Mouse (Mus musculus) limb, embryonic 11.5 days (tissue): ENCODE measurements around the gene Vkorc1. TPM values are rescaled to one million over a fixed set of nuclear protein-coding genes. Genes with fewer than 3 reads are reported as not detected.
"Not testable (repeated sequence)": the region's sequence is repeated elsewhere in the genome, so short reads cannot be mapped to it uniquely, and the experiment has no call there.

ENCODE experiments used
- ATAC-seq: fragments of 200-750 bp; cut with Nextera tagmentation; 2 replicates; pipeline ENCODE4 v1.8.0; 2017; ENCODE audit warnings: low read depth; ENCODE audit not compliant: insufficient number of reproducible peaks, low FRiP score, low TSS enrichment
- DNase-seq: peaks from one replicate; pipeline ENCODE4 v3.0.0-alpha.2; 2015; ENCODE audit warnings: low spot score
- H3K27ac ChIP-seq: fragments of 300-500 bp; sonication (generic); replicated peaks from 2 replicates; pipeline ENCODE4 v1.5.1; 2014; ENCODE audit warnings: low read depth, mild to moderate bottlenecking, low read length
- H3K27me3 ChIP-seq: fragments of 300-500 bp; sonication (generic); 2 replicates; pipeline ENCODE4 v1.6.1; 2014; ENCODE audit warnings: mild to moderate bottlenecking, low read length, mixed read lengths; ENCODE audit not compliant: control insufficient read depth, insufficient read depth
- H3K36me3 ChIP-seq: fragments of 300-500 bp; sonication (generic); 2 replicates; pipeline ENCODE4 v1.6.1; 2014; ENCODE audit warnings: mild to moderate bottlenecking, low read length, moderate library complexity, mixed read lengths; ENCODE audit not compliant: control insufficient read depth, insufficient read depth
- H3K4me1 ChIP-seq: fragments of 300-500 bp; sonication (generic); 2 replicates; pipeline ENCODE4 v1.6.1; 2014; ENCODE audit warnings: low read length, mixed read lengths; ENCODE audit not compliant: control insufficient read depth, insufficient read depth
- H3K4me2 ChIP-seq: fragments of 300-500 bp; sonication (generic); 2 replicates; pipeline ENCODE4 v1.6.1; 2014; ENCODE audit warnings: low read depth, mild to moderate bottlenecking, moderate library complexity; ENCODE audit not compliant: severe bottlenecking
- H3K4me3 ChIP-seq: fragments of 300-500 bp; sonication (generic); 2 replicates; pipeline ENCODE4 v1.5.1; 2014; ENCODE audit warnings: low read depth, low read length
- H3K9ac ChIP-seq: fragments of 300-500 bp; sonication (generic); 2 replicates; pipeline ENCODE4 v1.6.1; 2014; ENCODE audit warnings: mild to moderate bottlenecking, low read length
- H3K9me3 ChIP-seq: fragments of 300-500 bp; sonication (generic); 2 replicates; pipeline ENCODE4 v1.6.1; 2016; ENCODE audit warnings: low read length; ENCODE audit not compliant: control insufficient read depth
- WGBS: fragments of 180-500 bp; shearing (Covaris S2); extraction: QIAGEN DNeasy Blood & Tissue Kit; methylation state at CpG from one replicate; pipeline ENCODE4 v1.1.7; 2014; 5-methylcytosine and 5-hydroxymethylcytosine counted together
- polyA plus RNA-seq: library from polyadenylated mRNA; unstranded; fragments of >200 nt; fragmentation: Nextera tagmentation; extraction: Ambion mirVana; gene quantifications from 2 replicates; pipeline ENCODE4 v1.2.1, GENCODE M21; 2014

Vkorc1 gene
- polyA plus RNA-seq, result 63.1 and 66.6 TPM in 2 replicates

- WGBS, result under 1% methylated on average over 26 of the region's 26 CpGs
- Histone ChIP-seq H3K4me2 (peak within 1 kb of the TSS; percentile 73), H3K36me3 (peaks cover 4% of the 10 kb centered on the region; the same call in 1 of the 2 replicates), H3K27me3 (no peaks in the 10 kb centered on the region), H3K4me1 (0 out of 2 replicates have a peak, but pooled peaks cover 5% of the 10 kb centered on the region), H3K9me3 (no peaks in the 10 kb centered on the region), H3K27ac (no peak within 1 kb of the TSS; the same call in 1 of the 2 replicates), H3K4me3 (peak within 1 kb of the TSS; percentile 45), H3K9ac (peak within 1 kb of the TSS; percentile 61)
- peak; percentile 96 for ATAC-seq
- DNase-seq, result peak; percentile 95
Observed at GRCm38 (mm10) chr7:127895442-127895841, at the start of gene Vkorc1, which contains the start of gene Gm21974. Gene Vkorc1, minus strand, starts transcription at chr7:127895617. Gene Gm21974, minus strand, starts transcription at chr7:127895454.

- no peak overlapping the region for H3K4me2 ChIP-seq
- WGBS, result 11% methylated on average over 23 of the region's 23 CpGs
Observed at GRCm38 (mm10) chr7:127944614-127945013, 49.2 kb upstream of the Vkorc1 start.

GRCm38 (mm10) chr7:127942097-127942496, 46.7 kb upstream of the Vkorc1 start:
- H3K9me3 ChIP-seq, ATAC-seq: not testable (repeated sequence)

More at GRCm38 (mm10) chr7:127944614-127945013, 49.2 kb upstream of the Vkorc1 start:
- Histone ChIP-seq H3K4me3 (no peak overlapping the region), H3K9ac (no peak overlapping the region), H3K27ac (no peak overlapping the region), H3K4me1 (no peaks in the 10 kb centered on the region), H3K36me3 (no peaks in the 10 kb centered on the region), H3K9me3 (no peaks in the 10 kb centered on the region), H3K27me3 (peaks cover 18% of the 10 kb centered on the region)
- DNase-seq (peak; percentile 38), ATAC-seq (no peak)

GRCm38 (mm10) chr7:127936216-127936884, 40.9 kb upstream of the Vkorc1 start:
- no peak for DNase-seq
- Histone ChIP-seq H3K27ac (no peak overlapping the region), H3K36me3 (no peaks in the 10 kb centered on the region), H3K9ac (peak overlapping the region; percentile 75), H3K9me3 (no peaks in the 10 kb centered on the region), H3K4me1 (0 out of 2 replicates have a peak, but pooled peaks cover 3% of the 10 kb centered on the region), H3K4me3 (peak overlapping the region; percentile 72), H3K27me3 (no peaks in the 10 kb centered on the region), H3K4me2 (peak overlapping the region; percentile 96)
- ATAC-seq, result no peak
- WGBS, result 54% methylated on average over 18 of the region's 18 CpGs

More at GRCm38 (mm10) chr7:127942097-127942496, 46.7 kb upstream of the Vkorc1 start:
- not testable (repeated sequence) for H3K36me3 ChIP-seq, H3K27ac ChIP-seq, H3K4me1 ChIP-seq, H3K4me2 ChIP-seq, H3K9ac ChIP-seq, H3K4me3 ChIP-seq, DNase-seq
- peaks cover 18% of the 10 kb centered on the region for H3K27me3 ChIP-seq
- WGBS, result 58% methylated on average over 2 of the region's 2 CpGs

- Histone ChIP-seq H3K4me1 (0 out of 2 replicates have a peak, but pooled peaks cover 3% of the 10 kb centered on the region), H3K27ac (no peak overlapping the region), H3K4me2 (peak overlapping the region; percentile 96), H3K9ac (peak overlapping the region; percentile 75), H3K4me3 (peak overlapping the region; percentile 72), H3K36me3 (no peaks in the 10 kb centered on the region), H3K9me3 (no peaks in the 10 kb centered on the region), H3K27me3 (no peaks in the 10 kb centered on the region)
- WGBS, result 1% methylated on average over 36 of the region's 38 CpGs
- ATAC-seq, result 0 out of 2 replicates have a peak, but pooled peaks have one; percentile 9
- DNase-seq, result no peak
Observed at GRCm38 (mm10) chr7:127935748-127936159, 40.3 kb upstream of the Vkorc1 start.

- 7% methylated on average over 32 of the region's 32 CpGs for WGBS
- Histone ChIP-seq H3K4me2 (peak overlapping the region; percentile 96), H3K9me3 (no peaks in the 10 kb centered on the region), H3K27ac (no peak overlapping the region), H3K4me1 (0 out of 2 replicates have a peak, but pooled peaks cover 3% of the 10 kb centered on the region), H3K36me3 (no peaks in the 10 kb centered on the region), H3K9ac (peak overlapping the region; percentile 75), H3K4me3 (peak overlapping the region; percentile 72), H3K27me3 (peaks cover 2% of the 10 kb centered on the region; the same call in 1 of the 2 replicates)
- DNase-seq, result peak; percentile 96
- ATAC-seq, result peak; percentile 93
Observed at GRCm38 (mm10) chr7:127935028-127935722, 39.8 kb upstream of the Vkorc1 start.

GRCm38 (mm10) chr7:127934075-127934474, 38.7 kb upstream of the Vkorc1 start:
- peaks cover 12% of the 10 kb centered on the region for H3K27me3 ChIP-seq
- DNase-seq, result no peak
- 0 out of 2 replicates have a peak, but pooled peaks cover 3% of the 10 kb centered on the region for H3K4me1 ChIP-seq
- no peak overlapping the region; the same call in 1 of the 2 replicates for H3K4me2 ChIP-seq
- H3K9ac ChIP-seq, result no peak overlapping the region; the same call in 1 of the 2 replicates
- no peak overlapping the region for H3K4me3 ChIP-seq
- no peak for ATAC-seq
- no peaks in the 10 kb centered on the region for H3K36me3 ChIP-seq
- no peaks in the 10 kb centered on the region for H3K9me3 ChIP-seq
- WGBS, result 91% methylated on average over 5 of the region's 5 CpGs
- no peak overlapping the region for H3K27ac ChIP-seq
